Mouse (Mus musculus) mouse trophoblast stem cell (cell line): ENCODE data around the gene Slc25a41.
"Not testable (repeated sequence)": the region's sequence is repeated elsewhere in the genome, so short reads cannot be mapped to it uniquely, and the experiment has no call there.

Experiments used
- in situ Hi-C, 2 experiments: fragments of 300-500 bp; cut with MseI, MboI; formaldehyde crosslinking; loops; 2 replicates in 1 of 2; 3 replicates in 1 of 2; pipeline ENCODE4 v1.15.1; 2025

The Slc25a41 gene

DNA sequence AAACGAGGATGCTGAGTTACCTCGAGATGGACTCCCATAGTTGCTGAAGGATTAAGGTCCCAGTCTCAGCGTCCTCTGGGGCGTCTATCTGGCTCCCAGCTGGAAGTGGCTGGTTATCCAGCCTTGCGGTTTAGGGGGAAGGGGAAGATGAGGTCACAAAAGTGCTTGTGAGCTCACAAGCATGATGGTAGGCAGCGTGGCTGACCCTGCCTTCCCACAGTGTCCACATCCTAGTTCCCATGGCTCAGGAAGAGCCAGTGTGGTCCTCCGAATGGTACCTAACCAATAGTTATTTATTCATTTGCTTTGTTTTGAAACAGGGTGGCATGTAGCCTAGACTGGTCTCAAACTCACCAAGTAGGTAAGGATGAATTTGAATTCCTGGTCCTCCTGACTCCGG lies at the start of gene Slc25a41:
Slc25a41 (minus strand) TSS at position 101 of the 400 bp plus-strand sequence.
- in situ Hi-C loops, result no loop called here

DNA sequence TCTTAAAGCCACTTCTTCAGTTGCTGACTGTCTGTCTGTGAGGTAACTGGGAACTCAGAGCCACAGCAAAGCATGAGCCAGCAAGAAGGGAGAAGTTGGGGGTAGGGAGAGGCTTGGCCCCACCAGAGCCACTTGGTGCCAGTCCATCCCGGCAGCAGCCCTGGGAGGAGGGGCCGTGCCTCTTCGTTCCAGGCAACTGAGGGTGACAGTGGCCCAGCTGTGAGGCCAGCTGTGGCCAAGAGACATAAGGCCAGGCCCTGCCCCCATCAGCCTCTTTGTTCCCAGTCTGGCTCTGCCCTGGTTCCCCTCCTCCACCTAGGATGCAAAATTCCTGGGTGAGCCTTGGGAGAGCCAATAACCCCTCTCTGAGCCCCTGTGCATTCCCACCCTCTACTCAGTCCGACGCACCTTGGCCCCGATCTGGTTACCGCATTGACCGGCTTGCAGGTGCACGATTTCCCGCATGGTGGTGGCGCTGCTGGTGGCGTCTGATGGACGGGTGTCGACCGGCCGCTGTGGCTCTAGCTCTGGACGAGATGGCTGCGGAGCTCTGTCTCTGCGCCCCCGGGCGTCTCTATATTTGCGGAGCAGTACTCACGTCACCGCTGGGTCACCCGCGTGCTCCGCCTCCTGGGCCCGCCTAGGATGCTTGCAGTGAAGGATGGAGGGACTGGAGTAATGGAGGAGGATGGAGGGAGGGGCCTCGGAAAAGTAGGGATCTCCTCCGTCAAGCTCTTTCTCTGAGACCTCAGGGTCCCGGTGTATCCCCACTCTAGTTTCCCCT lies 45.8 kb upstream of the Slc25a41 start, which contains the start of gene Tubb4a:
Tubb4a (minus strand) TSS at position 734 of the 784 bp plus-strand sequence.
- in situ Hi-C loops, result no loop called here

DNA sequence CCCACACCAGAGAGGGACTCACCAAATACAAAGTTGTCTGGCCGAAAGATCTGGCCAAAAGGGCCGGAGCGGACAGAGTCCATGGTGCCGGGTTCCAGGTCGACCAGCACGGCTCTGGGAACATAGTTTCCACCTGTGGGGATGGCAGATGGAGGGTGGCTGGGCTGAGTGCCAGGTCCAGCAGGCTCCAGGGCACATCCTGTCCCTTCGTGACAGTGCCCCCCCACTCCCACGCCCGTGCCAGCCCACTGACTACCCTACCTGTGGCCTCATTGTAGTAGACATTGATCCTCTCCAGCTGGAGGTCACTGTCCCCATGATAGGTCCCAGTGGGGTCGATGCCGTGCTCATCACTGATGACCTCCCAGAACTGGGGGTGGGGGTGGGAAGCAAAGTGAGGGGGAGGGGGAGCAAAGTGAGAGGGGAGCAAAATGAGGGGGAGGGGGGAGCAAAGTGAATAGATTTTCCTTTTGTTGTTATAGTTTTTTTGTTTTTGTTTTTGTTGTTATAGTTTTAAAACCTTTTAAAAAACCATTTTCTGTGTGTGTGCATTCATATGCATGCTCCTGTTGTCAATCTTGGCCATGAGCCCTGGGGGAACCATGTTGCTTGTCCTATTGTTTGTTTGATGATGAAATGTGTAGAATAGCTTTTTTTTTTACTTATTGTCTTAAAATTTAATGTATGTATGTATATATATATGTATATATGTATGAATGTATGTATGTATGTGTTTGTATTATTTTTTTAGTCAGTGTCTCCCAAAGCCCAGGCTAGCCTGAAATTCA lies 44.7 kb upstream of the Slc25a41 start:
- in situ Hi-C loops, result no loop called here

DNA sequence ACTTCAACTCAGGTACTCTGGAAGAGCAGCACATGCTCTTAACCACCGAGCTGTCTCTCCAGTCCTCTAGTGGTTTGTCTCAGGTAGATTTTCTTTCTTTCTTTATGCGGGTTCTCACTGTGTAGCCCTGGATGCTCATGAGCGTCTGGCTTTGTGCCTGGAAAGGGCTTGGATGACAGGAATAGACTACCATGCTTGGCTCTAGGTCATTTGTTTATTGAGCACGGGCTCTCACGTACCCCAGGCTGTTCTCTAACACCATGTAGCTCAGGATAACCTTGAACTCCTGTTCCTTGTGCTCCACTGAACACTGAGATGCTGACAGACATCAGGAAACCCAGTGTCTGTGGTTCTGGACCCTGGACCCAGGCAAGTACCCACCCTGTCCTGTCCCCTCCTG lies 41.0 kb upstream of the Slc25a41 start:
- in situ Hi-C loops, result no loop called here

DNA sequence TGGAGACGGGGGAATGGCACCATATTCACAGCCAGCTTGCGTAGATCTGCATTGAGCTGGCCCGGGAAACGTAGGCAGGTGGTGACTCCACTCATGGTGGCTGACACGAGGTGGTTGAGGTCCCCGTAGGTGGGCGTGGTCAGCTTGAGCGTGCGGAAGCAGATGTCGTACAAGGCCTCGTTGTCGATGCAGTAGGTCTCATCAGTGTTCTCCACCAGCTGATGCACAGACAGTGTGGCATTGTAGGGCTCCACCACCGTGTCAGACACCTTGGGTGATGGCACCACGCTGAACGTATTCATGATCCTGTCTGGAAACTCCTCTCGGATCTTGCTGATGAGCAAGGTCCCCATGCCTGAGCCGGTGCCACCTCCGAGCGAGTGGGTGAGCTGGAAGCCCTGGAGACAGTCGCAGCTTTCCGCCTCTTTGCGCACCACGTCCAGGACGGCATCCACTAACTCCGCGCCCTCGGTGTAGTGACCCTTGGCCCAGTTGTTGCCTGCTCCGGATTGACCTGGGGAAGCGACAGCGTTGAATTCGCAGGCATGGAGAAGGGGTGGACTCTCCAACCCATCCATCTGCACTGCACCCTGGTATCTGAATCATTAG lies 39.9 kb upstream of the Slc25a41 start:
- in situ Hi-C loops, result no loop called here

DNA sequence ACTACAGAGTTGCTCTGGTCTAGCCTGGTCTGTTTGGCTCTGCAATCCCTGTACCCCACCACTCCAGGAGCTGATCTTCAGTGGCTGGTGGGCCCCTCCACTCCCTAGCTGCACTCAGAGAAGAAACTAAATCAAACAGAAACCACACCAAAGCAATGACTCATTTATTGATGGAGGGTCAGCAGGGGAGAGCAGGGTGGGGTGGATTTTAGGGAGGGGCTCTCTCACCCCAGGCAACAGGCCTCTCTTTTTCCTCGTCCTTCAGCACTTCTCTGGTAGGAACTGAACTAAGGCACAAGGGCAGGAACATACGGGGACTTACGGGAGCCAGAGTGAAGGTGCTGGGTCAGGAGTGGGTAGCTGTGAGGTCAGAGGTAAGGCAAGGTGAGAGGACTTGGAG lies 38.5 kb upstream of the Slc25a41 start:
- in situ Hi-C loops, result no loop called here

DNA sequence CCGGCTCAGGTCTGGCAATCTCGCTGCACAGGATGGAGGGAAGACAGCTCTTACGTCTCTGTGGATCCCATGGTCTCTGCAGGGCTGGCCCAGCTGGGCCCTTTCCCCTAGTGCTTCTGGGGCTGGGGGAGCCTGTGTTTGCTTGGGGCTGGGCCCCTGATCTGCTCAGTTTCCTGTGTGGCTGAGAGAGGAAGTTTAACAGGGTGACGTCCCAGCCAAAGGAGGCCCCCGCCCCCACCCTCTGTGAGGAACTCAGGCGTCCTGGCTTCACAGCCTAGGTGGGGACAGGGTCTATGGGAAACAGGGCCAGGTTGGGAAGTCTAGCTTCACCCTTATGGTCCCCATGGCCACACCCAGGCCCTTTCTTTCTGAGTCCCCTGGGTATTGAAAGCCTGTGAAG lies 36.9 kb upstream of the Slc25a41 start, which contains the start of gene Dennd1c:
Dennd1c (minus strand) TSS at position 179 of the 400 bp plus-strand sequence.
- in situ Hi-C loops, result no loop called here

DNA sequence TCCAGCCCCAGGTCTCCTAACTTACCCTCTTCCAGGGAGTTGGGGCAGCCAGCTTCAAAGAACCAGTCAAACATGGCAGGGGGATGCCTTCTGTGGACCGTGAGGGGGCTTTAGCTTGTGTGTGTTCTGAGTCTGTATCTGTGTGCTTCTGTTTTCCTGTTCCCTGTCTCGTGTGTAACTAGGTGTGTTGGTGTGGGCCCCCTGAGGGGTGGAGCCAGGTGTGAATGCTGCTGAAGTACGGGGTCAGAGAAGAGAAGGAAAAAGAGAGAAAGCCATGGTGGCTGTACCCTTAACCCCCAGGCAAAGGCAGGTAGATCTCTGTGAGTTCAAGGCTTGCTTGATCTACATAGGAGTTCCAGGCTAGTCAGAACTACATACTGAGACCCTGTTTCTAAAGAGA lies 35.5 kb upstream of the Slc25a41 start:
- in situ Hi-C loops, result no loop called here

DNA sequence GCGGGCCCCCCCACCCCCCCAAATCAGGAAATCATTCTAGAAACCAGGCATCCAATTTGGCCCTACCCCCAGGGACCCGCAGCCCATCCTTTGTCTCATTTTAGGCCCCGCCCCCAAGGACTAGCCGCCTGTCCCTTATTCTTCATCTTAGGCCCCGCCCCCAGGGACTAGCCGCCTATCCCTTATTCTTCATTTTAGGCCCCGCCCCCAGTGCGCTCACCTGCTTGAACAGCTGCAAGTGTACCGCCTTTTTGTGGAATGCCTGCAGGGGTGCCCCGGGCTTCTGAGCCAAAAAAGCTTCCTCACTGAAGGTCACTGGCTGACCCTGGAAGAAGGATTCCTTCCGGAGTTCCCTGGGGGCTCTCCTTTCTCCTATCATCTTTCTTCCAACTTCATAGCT lies 29.2 kb upstream of the Slc25a41 start:
- in situ Hi-C loops, result no loop called here

DNA sequence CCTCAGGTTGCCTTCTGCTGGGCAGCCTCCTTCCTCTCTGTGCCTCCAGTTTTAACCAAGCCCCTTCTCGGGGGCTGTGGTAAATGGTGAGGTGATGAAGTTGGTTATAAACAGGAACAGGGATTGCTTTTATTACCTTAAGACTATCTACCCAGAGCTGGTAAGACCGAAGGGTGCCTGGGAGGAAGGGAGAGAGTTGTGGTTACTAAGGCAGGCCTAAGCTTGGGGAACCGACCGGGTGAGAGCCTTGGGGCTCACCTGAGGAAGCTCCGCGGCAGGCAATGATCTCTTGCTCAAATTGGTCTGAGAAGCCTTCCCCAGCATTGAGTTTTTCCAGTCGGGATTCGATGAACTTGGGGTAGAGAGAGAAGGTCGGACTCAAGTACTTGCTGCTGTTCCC lies 28.8 kb upstream of the Slc25a41 start:
- in situ Hi-C loops, result no loop called here

DNA sequence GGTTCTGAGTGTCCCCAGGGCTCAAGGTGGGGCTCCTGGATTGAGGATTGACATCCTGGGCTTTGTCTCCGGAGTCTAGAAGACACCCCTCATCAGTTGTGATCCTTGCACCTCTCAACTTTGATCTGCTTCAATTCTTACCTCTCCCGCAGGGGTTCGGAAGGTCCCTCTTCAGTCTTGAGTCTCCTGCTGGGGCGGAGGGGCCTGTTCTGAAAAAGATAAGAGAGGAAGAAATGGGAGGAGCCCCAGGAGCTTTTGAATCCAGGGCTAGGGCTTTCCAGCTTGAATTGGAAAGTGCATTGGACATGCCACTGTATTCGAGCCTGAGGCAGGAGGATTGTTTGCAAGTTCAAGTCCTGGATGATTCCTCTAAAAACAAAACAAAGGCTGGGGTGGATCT lies 25.5 kb upstream of the Slc25a41 start:
- in situ Hi-C loops, result no loop called here

DNA sequence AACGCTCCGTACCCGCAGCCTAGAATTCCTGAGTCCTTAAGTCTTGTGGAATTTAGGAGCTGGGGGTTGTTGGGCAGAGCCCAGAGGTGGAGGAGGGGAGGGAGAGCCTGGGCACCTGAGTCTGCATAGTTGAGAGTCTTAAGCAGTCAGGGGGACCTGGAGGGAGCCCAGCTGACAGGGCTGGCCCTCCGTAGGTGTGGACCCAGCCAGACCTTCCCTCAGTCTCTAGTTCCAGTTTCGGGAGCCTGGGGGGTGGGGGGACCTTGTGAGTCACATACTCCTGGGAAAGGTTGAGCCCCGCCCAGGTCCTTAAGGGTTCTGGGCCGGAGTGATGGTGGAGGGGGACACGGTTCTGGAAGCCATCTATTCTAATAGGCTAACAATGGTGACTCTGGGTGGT lies 21.6 kb upstream of the Slc25a41 start:
- in situ Hi-C loops, result no loop called here

DNA sequence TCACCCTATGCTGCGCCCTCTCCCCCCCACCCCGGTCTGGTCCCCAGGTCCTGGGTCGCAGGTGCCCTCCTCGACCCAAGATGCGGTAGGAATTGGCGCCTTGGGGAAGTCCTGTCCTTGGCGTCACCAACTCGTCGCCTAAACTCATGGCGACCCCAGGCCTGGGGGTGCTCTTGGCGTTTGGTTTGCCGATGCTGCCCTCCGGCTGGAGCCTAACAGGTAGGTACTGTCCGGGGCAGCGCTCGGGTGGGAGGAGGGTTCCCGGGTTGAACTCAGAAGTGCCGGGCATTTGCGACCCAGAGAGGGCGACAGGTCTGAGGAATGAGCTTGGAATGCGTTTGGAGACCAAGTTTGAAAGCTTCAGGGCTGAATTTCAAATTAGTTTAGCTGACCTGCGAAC lies 21.1 kb upstream of the Slc25a41 start:
- in situ Hi-C loops, result no loop called here

DNA sequence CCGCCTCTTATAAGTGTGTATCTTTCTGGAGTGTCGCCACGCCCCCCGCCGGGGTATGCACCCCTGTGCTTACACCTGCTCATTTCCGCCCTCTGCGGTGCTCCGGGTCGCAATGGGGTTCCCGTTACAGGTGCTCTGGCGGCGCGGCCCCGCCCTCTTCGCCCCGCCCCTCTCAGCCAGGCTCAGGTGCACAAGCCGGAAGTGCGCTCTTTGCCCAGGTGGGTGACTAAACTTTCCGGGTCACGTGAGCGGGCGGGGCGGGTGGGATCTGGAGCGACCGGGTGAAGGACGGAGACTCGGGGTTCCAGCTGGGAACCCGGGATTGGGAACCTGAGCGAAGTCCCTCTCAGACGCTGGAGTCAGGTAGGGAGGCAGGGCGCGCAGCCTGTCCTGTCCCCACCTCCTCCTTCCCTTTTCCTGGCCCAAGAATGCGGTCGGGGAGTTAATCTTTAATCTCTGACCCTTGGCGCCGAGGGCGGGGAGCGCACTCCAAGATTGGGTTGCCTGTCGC lies 20.6 kb upstream of the Slc25a41 start:
- in situ Hi-C loops, result no loop called here

DNA sequence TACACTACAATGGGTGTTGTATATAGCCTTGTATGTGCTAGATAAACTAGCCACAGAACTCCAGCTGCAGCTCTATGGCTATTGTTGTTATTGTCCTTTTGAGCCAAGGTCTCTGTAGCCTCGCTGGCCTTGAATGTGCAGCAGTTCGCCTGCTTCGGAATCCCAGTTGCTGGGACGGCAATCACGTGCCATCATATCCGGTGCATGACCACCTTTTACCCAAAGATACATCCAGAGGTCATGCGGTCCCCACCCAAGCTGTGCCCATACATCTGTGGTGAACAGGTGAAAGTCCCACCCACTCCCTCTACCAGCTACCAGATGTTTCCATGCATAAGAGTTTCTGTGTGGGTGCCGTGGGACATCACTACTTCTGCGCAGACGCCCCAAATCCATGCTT lies 19.6 kb upstream of the Slc25a41 start:
- in situ Hi-C loops, result no loop called here

DNA sequence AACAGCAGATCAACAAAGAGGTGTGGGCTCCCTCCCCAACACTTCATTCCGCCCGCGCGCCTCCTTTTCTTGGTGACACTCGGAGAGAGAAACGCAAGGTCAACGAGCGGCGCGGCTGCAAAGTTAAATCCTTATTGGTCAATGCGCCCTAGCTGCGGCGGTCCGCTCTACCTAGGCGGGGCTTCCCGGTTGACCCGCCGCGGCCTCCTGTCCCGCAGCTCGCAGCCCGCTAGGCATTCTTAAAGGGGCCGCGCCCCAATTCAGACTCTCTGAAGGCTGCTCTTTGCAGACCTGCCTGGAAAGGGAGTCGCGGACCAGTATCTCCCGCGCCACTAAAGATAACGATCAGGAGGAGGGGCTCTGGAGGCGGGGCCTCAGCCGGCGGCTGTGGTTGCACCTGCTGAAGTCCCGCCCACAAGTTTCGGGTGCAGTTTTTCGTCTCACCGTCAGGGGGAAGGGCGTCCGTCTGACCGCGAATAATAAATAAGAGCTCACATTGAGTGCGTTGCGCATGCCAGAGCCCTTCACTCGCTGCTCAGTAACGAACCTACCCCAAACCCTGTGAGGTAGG lies 18.9 kb upstream of the Slc25a41 start:
- in situ Hi-C loops, result no loop called here

DNA sequence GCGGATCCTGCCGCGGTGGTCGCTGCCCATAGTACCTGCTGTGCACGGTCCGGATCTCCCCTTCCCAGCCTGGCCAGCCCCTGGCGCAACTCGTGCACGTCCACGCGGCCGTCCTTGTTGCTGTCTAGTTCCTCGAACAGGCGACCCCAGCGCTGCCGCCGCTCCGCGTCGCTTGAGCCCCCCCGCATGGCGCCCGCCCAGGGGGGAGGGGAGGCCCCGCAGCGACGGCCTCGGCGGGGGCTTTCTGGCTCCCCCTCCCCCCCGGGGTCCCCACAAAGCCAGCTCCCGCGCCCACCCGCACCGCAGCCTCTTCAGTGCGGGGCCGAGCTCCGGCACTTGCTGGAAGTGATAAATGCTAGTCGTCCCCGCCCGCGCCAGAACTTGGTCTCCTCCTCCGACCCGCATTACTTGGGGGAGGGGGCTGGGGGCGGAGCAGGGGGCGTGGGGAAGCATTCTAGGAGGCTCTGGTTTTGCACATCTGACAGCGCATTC lies 18.1 kb upstream of the Slc25a41 start, which contains the start of gene Slc25a23:
Slc25a23 (minus strand) TSS at position 378 of the 492 bp plus-strand sequence.
- in situ Hi-C loops, result no loop called here

DNA sequence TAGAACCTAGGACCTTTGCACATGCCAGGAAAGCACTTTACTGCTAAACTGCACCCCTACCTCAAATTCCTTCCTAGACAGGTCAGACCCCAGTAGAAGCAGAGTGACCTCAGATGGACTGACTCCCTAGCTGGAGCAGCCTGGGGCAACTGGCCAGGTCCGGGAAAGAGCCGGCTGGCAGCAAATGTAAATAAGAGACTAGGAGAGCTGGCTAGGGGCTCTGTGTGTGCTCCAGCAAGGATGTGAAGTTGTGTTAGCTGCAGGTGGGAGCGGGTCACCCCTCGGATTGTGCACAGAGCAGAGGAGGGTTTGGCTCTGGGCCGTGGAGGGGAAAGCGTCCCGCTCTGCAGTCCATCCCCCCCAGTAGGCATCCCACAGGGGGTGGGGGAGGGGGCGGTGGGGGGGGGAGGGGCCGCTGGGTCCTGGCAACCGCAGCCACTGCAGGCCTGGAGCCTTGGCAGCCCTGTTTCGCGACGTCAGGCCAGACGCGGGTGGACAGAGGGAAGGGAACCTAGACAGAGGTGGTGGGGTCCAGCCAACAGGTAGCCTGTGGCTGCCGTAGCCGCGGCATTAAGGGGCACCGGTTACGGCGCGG lies 17.5 kb upstream of the Slc25a41 start, which contains the start of gene Crb3:
Crb3 (plus strand) TSS at position 215 of the 595 bp plus-strand sequence.
- in situ Hi-C loops, result no loop called here

DNA sequence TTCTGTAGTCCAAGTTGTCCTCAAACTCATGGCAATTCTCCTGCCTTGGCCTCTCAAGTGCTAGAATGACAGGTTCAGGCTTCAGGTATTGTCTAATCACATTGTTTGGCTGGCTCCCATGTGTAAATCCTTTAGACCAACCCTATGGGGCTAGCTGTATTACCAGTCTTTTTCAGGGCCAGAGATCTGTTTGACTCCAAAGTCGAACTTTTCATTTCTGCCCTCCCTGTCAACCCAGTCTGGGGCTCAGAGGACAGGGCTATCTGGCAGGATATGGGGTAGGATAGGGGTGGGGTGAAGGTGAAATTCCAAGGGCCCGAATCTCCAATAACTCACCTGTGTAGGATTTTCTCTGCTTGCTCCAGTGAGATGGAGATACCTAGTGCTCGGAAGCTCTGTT lies 14.8 kb upstream of the Slc25a41 start:
- in situ Hi-C loops, result no loop called here

DNA sequence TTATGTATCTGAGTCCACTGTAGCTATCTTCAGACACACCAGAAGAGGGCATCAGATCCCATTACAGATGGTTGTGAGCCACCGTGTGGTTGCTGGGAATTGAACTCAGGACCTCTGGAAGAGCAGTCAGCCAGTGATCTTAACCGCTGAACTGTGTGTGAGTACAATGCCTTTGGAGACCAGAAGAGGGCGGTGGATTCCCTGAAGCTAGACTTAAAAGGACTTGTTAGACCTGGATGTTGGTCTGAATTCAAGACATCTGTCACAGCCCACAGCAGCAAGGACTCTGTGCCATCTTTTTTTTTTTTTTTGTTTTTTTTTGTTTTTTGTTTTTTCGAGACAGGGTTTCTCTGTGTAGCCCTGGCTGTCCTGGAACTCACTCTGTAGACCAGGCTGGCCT lies 10.2 kb upstream of the Slc25a41 start:
- in situ Hi-C loops, result not testable (repeated sequence)

DNA sequence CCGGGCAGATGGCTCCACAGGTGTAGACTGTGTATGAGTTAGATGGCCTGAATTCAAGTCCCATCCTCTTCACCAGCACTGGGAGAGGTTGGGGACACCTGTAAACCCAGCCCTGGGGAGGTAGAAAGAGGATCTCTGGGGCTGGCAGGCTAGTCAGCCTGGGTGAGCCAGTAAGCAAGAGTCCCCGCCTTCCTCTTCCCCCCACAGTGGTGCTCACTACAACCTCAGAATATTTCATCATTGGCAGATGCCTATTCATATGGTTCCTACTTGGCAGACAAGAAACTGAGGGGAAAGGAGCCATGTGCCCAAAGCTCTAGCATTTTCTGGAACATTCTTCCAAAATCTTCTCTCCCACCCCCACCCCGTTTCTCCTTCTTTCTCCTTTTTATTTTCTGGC lies 7.4 kb upstream of the Slc25a41 start:
- in situ Hi-C loops, result no loop called here
